Mouse (Mus musculus): ENCODE measurements around the gene Catsperg1.
"Not testable (repeated sequence)": the region's sequence is repeated elsewhere in the genome, so short reads cannot be mapped to it uniquely, and the experiment has no call there.

The Catsperg1 gene

GRCm38 (mm10) chr7:29230560-29230959 lies 16.7 kb upstream of the Catsperg1 start:
- in situ Hi-C loops (cut with MboI, MseI), result no loop called here

GRCm38 (mm10) chr7:29228202-29228601 lies 14.4 kb upstream of the Catsperg1 start:
- in situ Hi-C loops (cut with MboI, MseI), result no loop called here

- in situ Hi-C loops (cut with MboI, MseI), result no loop called here
Measured at GRCm38 (mm10) chr7:29225520-29225919, 11.7 kb upstream of the Catsperg1 start.

GRCm38 (mm10) chr7:29224756-29225394 lies 11.0 kb upstream of the Catsperg1 start:
- in situ Hi-C loops (cut with MboI, MseI), result no loop called here

- in situ Hi-C loops (cut with MboI, MseI), result no loop called here
Measured at GRCm38 (mm10) chr7:29214846-29215245, 1.0 kb upstream of the Catsperg1 start.

- in situ Hi-C loops (cut with MboI, MseI), result no loop called here
Measured at GRCm38 (mm10) chr7:29214236-29214635, 401 bp upstream of the Catsperg1 start.

GRCm38 (mm10) chr7:29212775-29213560 lies 867 bp downstream of the Catsperg1 start:
- in situ Hi-C loops (cut with MboI, MseI), result not testable (repeated sequence)

- in situ Hi-C loops (cut with MboI, MseI), result no loop called here
Measured at GRCm38 (mm10) chr7:29212199-29212765, 1.6 kb downstream of the Catsperg1 start.

- in situ Hi-C loops (cut with MboI, MseI), result no loop called here
Measured at GRCm38 (mm10) chr7:29211415-29212198, 2.2 kb downstream of the Catsperg1 start.

GRCm38 (mm10) chr7:29211013-29211412 lies 2.8 kb downstream of the Catsperg1 start:
- in situ Hi-C loops (cut with MboI, MseI), result not testable (repeated sequence)

GRCm38 (mm10) chr7:29202577-29202976 lies 11.3 kb downstream of the Catsperg1 start:
- in situ Hi-C loops (cut with MboI, MseI), result no loop called here

- in situ Hi-C loops (cut with MboI, MseI), result not testable (repeated sequence)
Measured at GRCm38 (mm10) chr7:29194230-29194629, 19.6 kb downstream of the Catsperg1 start.

GRCm38 (mm10) chr7:29181323-29181722 lies 32.5 kb downstream of the Catsperg1 start:
- in situ Hi-C loops (cut with MboI, MseI), result not testable (repeated sequence)

GRCm38 (mm10) chr7:29180854-29181236 lies 33.0 kb downstream of the Catsperg1 start:
- in situ Hi-C loops (cut with MboI, MseI), result no loop called here

GRCm38 (mm10) chr7:29180077-29180853 lies 33.6 kb downstream of the Catsperg1 start, which contains the start of gene Psmd8:
Gene Psmd8 (minus strand): TSS chr7:29180701.
- in situ Hi-C loops (cut with MboI, MseI), result no loop called here

GRCm38 (mm10) chr7:29179323-29179722 lies 34.5 kb downstream of the Catsperg1 start:
- in situ Hi-C loops (cut with MboI, MseI), result no loop called here

- in situ Hi-C loops (cut with MboI, MseI), result no loop called here
Measured at GRCm38 (mm10) chr7:29178106-29178505, 35.7 kb downstream of the Catsperg1 start.

GRCm38 (mm10) chr7:29172390-29173016 lies 41.3 kb downstream of the Catsperg1 start:
- in situ Hi-C loops (cut with MboI, MseI), result no loop called here

- in situ Hi-C loops (cut with MboI, MseI), result no loop called here
Measured at GRCm38 (mm10) chr7:29171562-29172097, 42.2 kb downstream of the Catsperg1 start.
